Mouse (Mus musculus) monocyte, adult 2 months (primary cell): ENCODE data around the gene Ankrd37.

Experiments used
- DNase-seq, 2 experiments: peaks; one replicate each; pipeline ENCODE4 v3.0.0; 2022; ENCODE audit warnings: low spot score in 2 of 2, low read depth in 1 of 2

The Ankrd37 gene

GRCm38 (mm10) chr8:46005596-46005995, at the start of gene Ankrd37:
Gene Ankrd37 (minus strand): TSS chr8:46005707.
- no peak for DNase-seq

GRCm38 (mm10) chr8:46040260-46040659, 34.8 kb upstream of the Ankrd37 start:
- DNase-seq = no peak

- DNase-seq = no peak
These were observed 34.2 kb upstream of the Ankrd37 start for GRCm38 (mm10) chr8:46039666-46040065.

GRCm38 (mm10) chr8:46036217-46036616, 30.7 kb upstream of the Ankrd37 start:
- DNase-seq = no peak

- DNase-seq = no peak
These were observed 18.9 kb upstream of the Ankrd37 start for GRCm38 (mm10) chr8:46024392-46024791.

GRCm38 (mm10) chr8:46022758-46023157, 17.3 kb upstream of the Ankrd37 start:
- DNase-seq = no peak

- DNase-seq = no peak
These were observed 16.7 kb upstream of the Ankrd37 start for GRCm38 (mm10) chr8:46022203-46022602.

- no peak for DNase-seq
These were observed 5.5 kb upstream of the Ankrd37 start for GRCm38 (mm10) chr8:46010746-46011680.

GRCm38 (mm10) chr8:46010306-46010705, 4.8 kb upstream of the Ankrd37 start:
- DNase-seq = no peak

GRCm38 (mm10) chr8:46007050-46007672, 1.7 kb upstream of the Ankrd37 start:
- DNase-seq = no peak

GRCm38 (mm10) chr8:45999784-46000705, 5.5 kb downstream of the Ankrd37 start:
- DNase-seq = peak; percentile 92 to 95

GRCm38 (mm10) chr8:45999138-45999783, 6.2 kb downstream of the Ankrd37 start, which contains the start of gene Lrp2bp:
Gene Lrp2bp (plus strand): TSS chr8:45999303.
- DNase-seq = no peak

- no peak for DNase-seq
These were observed 7.3 kb downstream of the Ankrd37 start for GRCm38 (mm10) chr8:45998228-45998627.

GRCm38 (mm10) chr8:45995576-45995975, 9.9 kb downstream of the Ankrd37 start:
- no peak for DNase-seq

GRCm38 (mm10) chr8:45994111-45994510, 11.4 kb downstream of the Ankrd37 start:
- no peak for DNase-seq

GRCm38 (mm10) chr8:45990631-45991310, 14.7 kb downstream of the Ankrd37 start:
- DNase-seq = no peak

GRCm38 (mm10) chr8:45988189-45988588, 17.3 kb downstream of the Ankrd37 start:
- no peak for DNase-seq

- DNase-seq = no peak
These were observed 18.8 kb downstream of the Ankrd37 start for GRCm38 (mm10) chr8:45986665-45987064.

- DNase-seq = no peak
These were observed 29.6 kb downstream of the Ankrd37 start for GRCm38 (mm10) chr8:45975837-45976468.
